Mouse (Mus musculus) spleen, adult 2 months (tissue): ENCODE measurements around the gene Ccdc30. TPM values are rescaled to one million over a fixed set of nuclear protein-coding genes. Genes with fewer than 3 reads are reported as not detected.

ENCODE experiments used
- DNase-seq, 2 experiments: peaks; one replicate each; pipeline versions ENCODE4 v3.0.0 to v3.0.0-alpha.2; 2012 to 2021; ENCODE audit warnings: low spot score in 2 of 2, low read depth in 1 of 2
- H3K27ac ChIP-seq: fragments of 200-500 bp; 2 replicates; pipeline ENCODE4 v1.5.1; 2012; ENCODE audit warnings: low read length, inconsistent platforms; ENCODE audit not compliant: insufficient read depth
- H3K27me3 ChIP-seq: fragments of 200-500 bp; 2 replicates; pipeline ENCODE4 v1.6.1; 2012; ENCODE audit warnings: mild to moderate bottlenecking, moderate library complexity, low read length, inconsistent platforms; ENCODE audit not compliant: control insufficient read depth, insufficient read depth
- H3K36me3 ChIP-seq: fragments of 200-500 bp; 2 replicates; pipeline ENCODE4 v1.6.1; 2012; ENCODE audit warnings: mild to moderate bottlenecking, low read length, inconsistent platforms; ENCODE audit not compliant: control insufficient read depth, insufficient read depth
- H3K4me1 ChIP-seq: fragments of 200-500 bp; 2 replicates; pipeline ENCODE4 v1.6.1; 2011; ENCODE audit warnings: inconsistent platforms; ENCODE audit not compliant: control insufficient read depth, insufficient read depth, insufficient read length
- H3K4me3 ChIP-seq: fragments of 200-500 bp; 2 replicates; pipeline ENCODE4 v1.5.1; 2011; ENCODE audit warnings: mild to moderate bottlenecking, inconsistent platforms; ENCODE audit not compliant: insufficient read depth, insufficient read length; ENCODE audit errors: extremely low read depth
- CTCF ChIP-seq: fragments of 200-500 bp; IDR thresholded peaks from 2 replicates; pipeline ENCODE4 v1.5.1; 2011; ENCODE audit warnings: mild to moderate bottlenecking, inconsistent platforms; ENCODE audit not compliant: insufficient read depth, insufficient read length, insufficient replicate concordance; ENCODE audit errors: extremely low read depth
- POLR2A ChIP-seq: fragments of 200-500 bp; IDR thresholded peaks from 2 replicates; pipeline ENCODE4 v1.6.1; 2011; ENCODE audit warnings: low read depth, low read length, inconsistent platforms
- WGBS: fragments of 180-500 bp; shearing (Covaris S2); methylation state at CpG from one replicate; pipeline ENCODE4 v1.1.7; 2018; 5-methylcytosine and 5-hydroxymethylcytosine counted together
- polyA plus RNA-seq: library from polyadenylated mRNA; depleted of rRNA; stranded (reverse); fragments of >200 nt; gene quantifications from 2 replicates; pipeline ENCODE4 v1.2.3, GENCODE M21; 2012; rRNA removed

Ccdc30 gene
- polyA plus RNA-seq, 1 experiment = 0.20 TPM

- Histone ChIP-seq H3K36me3 (peaks cover 35% of the 10 kb centered on the region), H3K4me3 (no peak overlapping the region), H3K27me3 (no peaks in the 10 kb centered on the region), H3K27ac (no peak overlapping the region), H3K4me1 (no peaks in the 10 kb centered on the region)
- TF ChIP-seq POLR2A (no peak), CTCF (no peak)
- 90% methylated on average over 2 of the region's 2 CpGs for WGBS
- no peak for DNase-seq
Measured at GRCm38 (mm10) chr4:119275726-119276125, 139.6 kb downstream of the Ccdc30 start.

GRCm38 (mm10) chr4:119275226-119275625, 140.1 kb downstream of the Ccdc30 start:
- no peak overlapping the region for H3K4me3 ChIP-seq
- no peaks in the 10 kb centered on the region for H3K4me1 ChIP-seq
- no peak for TF ChIP-seq CTCF
- no peak for TF ChIP-seq POLR2A
- H3K36me3 ChIP-seq = peaks cover 33% of the 10 kb centered on the region
- no peak for DNase-seq
- H3K27me3 ChIP-seq = no peaks in the 10 kb centered on the region
- no peak overlapping the region for H3K27ac ChIP-seq
- WGBS = 65% methylated on average over 2 of the region's 2 CpGs

- Histone ChIP-seq H3K27me3 (no peaks in the 10 kb centered on the region), H3K36me3 (peaks cover 29% of the 10 kb centered on the region), H3K27ac (no peak overlapping the region), H3K4me1 (no peaks in the 10 kb centered on the region), H3K4me3 (no peak overlapping the region)
- 79% methylated on average over 1 of the region's 1 CpGs for WGBS
- TF ChIP-seq POLR2A (no peak), CTCF (no peak)
- no peak for DNase-seq
Measured at GRCm38 (mm10) chr4:119274627-119275026, 140.7 kb downstream of the Ccdc30 start.

Other genes starting within 250 kb of the Ccdc30 start
- gene Zfp691, start 241.3 kb downstream of the Ccdc30 start, polyA plus RNA-seq = 10.2 and 10.4 TPM in 2 replicates
- gene Ermap, start 225.5 kb downstream of the Ccdc30 start, polyA plus RNA-seq = 52.3 and 53.8 TPM in 2 replicates
- gene Svbp, start 220.2 kb downstream of the Ccdc30 start, polyA plus RNA-seq = 23.0 and 24.8 TPM in 2 replicates
- gene Tmem269, start 197.3 kb downstream of the Ccdc30 start, polyA plus RNA-seq = 0.06 and 0.07 TPM in 2 replicates
- 2.3 and 2.7 TPM in 2 replicates for gene AU022252, start 182.8 kb downstream of the Ccdc30 start, polyA plus RNA-seq
- gene P3h1, start 182.6 kb downstream of the Ccdc30 start, polyA plus RNA-seq = 5.9 and 8.1 TPM in 2 replicates
- gene Cldn19, start 160.1 kb downstream of the Ccdc30 start, polyA plus RNA-seq = not detected in 2 replicates
- gene Ybx1, start 120.9 kb downstream of the Ccdc30 start, polyA plus RNA-seq = 79.1 and 103 TPM in 2 replicates
- 5.2 and 6.0 TPM in 2 replicates for gene Ppih, start 95.0 kb downstream of the Ccdc30 start, polyA plus RNA-seq
- 11.7 and 12.8 TPM in 2 replicates for gene Ppcs, start 6.9 kb upstream of the Ccdc30 start, polyA plus RNA-seq
- gene Zmynd12, start 7.3 kb upstream of the Ccdc30 start, polyA plus RNA-seq = 0.21 and 0.42 TPM in 2 replicates
- gene Rimkla, start 77.1 kb upstream of the Ccdc30 start, polyA plus RNA-seq = 0.11 and 0.40 TPM in 2 replicates
- gene Foxj3, start 121.5 kb upstream of the Ccdc30 start, polyA plus RNA-seq = 9.5 and 10.5 TPM in 2 replicates
- gene Frg2f1, start 124.0 kb upstream of the Ccdc30 start, polyA plus RNA-seq = 5.5 and 6.8 TPM in 2 replicates
- 0.21 and 0.25 TPM in 2 replicates for gene Guca2a, start 222.2 kb upstream of the Ccdc30 start, polyA plus RNA-seq
- 0.41 and 1.2 TPM in 2 replicates for gene Guca2b, start 243.4 kb upstream of the Ccdc30 start, polyA plus RNA-seq